Mouse (Mus musculus): ENCODE data around the gene Cib4. TPM values are rescaled to one million over a fixed set of nuclear protein-coding genes. Genes with fewer than 3 reads are reported as not detected.

The Cib4 gene
- polyA plus RNA-seq (2012), result not detected in 2 replicates

DNA sequence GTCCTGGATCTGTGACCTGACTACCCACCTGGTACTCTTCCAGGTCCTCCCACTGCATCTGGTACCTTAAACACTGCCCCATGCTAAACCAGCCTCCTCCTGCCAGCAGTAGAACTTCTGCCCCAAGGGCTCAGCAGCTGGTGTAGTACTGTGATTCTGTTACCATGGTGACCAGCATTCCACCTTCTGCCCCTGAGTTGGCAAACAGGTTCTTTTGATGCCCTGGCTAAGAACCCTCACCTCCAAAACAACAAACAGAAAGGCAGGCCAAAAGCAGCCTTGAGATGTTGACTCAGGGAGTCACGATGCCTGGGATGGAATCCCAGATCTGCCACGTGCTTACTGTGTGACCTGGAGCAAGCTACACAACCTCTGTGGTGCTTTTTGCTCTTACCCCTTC is at the start of gene Cib4:
Gene Cib4 (minus strand): TSS at position 139 of the 400 bp plus-strand sequence.

DNA sequence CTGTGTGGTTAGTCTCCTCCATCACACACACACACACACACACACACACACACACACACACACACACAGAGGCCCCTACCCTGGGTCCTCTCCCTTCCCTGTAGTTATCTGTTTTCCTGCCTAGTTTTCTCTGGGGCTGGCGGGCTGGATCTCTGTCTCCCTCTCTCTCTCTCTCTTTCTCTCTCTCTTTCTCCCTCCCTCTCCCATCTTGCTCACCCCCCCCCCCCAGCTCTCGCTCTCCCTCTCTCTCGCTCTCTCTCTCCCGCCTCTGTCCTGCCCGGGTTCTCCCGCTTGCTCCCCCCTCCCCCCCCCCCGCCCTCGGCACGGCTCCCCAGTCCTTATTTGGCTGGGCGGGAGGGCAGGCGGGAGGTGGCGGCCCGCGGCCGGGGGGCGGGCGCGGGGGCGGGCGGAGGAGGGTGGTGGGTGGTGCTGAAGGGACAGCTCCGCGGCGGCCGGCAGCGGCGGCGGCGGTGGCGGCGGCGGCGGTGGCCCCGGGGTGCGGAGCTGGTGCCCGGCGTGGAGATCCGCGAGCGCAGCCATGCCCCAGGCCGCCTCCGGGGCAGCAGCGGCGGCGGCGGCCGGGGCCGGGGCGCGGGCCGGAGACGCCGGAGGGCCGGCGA is 42.2 kb upstream of the Cib4 start, which contains the start of gene Kcnk3:
Gene Kcnk3 (plus strand): TSS at position 490 of the 620 bp plus-strand sequence.

DNA sequence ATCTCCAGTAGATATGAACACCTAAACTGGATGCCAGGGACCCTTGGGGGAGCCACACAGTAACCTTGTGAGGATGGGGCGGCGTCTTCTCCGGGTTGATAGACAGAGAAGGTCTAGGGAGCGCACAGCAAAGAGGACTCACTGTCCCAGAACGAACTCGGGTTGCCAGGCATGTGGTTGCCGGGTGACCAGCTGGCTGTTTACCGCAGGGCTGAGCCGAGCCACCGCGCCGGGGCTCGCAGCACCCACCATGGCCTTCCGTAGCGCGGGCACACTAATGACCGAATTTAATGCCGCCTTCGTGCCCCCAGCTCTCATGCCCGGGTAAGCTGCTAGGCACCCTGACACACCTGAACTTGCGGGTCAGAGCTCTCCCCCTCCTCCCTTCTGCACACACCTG is 79.8 kb downstream of the Cib4 start, which contains the start of gene 1700001C02Rik:
Gene 1700001C02Rik (plus strand): TSS at position 187 of the 400 bp plus-strand sequence.

DNA sequence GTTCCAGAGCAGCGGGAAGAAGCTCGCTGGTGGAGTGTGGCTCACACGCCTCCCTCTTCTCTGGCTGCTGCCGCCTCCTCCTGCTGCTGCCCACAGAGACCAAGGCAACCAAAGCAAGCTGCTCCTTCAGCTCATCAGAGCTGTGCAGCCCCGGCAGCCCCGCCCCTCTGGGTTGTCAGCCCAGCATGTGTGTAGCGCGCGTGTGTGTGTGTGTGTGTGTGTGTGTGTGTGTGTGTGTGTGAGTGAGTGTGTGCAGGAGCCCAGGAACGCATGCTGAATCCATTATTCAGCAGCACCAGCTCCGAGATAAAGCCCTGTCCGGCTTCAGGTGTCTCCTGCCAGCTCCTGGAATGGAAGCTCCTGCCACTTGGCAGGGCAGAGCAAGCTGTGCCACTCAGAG is 83.8 kb downstream of the Cib4 start, which contains the start of gene Otof:
Gene Otof (minus strand): TSS at position 112 of the 400 bp plus-strand sequence.

Other genes starting within 250 kb of the Cib4 start
- 0.01 and 0.11 TPM in 2 replicates for gene Otof, start 83.9 kb downstream of the Cib4 start, polyA plus RNA-seq (2012)
- gene 1700001C02Rik, start 79.8 kb downstream of the Cib4 start, polyA plus RNA-seq (2012), result not detected in 2 replicates
- 0.13 and 0.15 TPM in 2 replicates for gene Kcnk3, start 42.3 kb upstream of the Cib4 start, polyA plus RNA-seq (2012)
- gene Slc35f6, start 102.1 kb upstream of the Cib4 start, polyA plus RNA-seq (2012), result 9.3 and 11.6 TPM in 2 replicates
- 259 and 274 TPM in 2 replicates for gene Cenpa, start 120.9 kb upstream of the Cib4 start, polyA plus RNA-seq (2012)
- 0.01 and 0.03 TPM in 2 replicates for gene Dpysl5, start 165.7 kb upstream of the Cib4 start, polyA plus RNA-seq (2012)